Mouse (Mus musculus) myocyte (in vitro differentiated cells): ENCODE results near the gene Ilvbl. TPM values are rescaled to one million over a fixed set of nuclear protein-coding genes. Genes with fewer than 3 reads are reported as not detected.
"Not testable (repeated sequence)": the region's sequence is repeated elsewhere in the genome, so short reads cannot be mapped to it uniquely, and the experiment has no call there.

Experiments
- H3K27me3 ChIP-seq: one replicate; pipeline ENCODE4 v1.6.1; 2011; ENCODE audit not compliant: control insufficient read depth, insufficient read depth, insufficient read length
- H3K36me3 ChIP-seq: one replicate; pipeline ENCODE4 v1.6.1; 2011; ENCODE audit not compliant: control insufficient read depth, insufficient read depth
- H3K4me2 ChIP-seq: one replicate; pipeline ENCODE4 v1.6.1; 2011; ENCODE audit warnings: low read depth, control low read depth
- H3K4me3 ChIP-seq: one replicate; pipeline ENCODE4 v1.5.1; 2011; ENCODE audit warnings: mild to moderate bottlenecking, control low read depth, moderate library complexity
- H3K79me2 ChIP-seq: one replicate; pipeline ENCODE4 v1.6.1; 2011; ENCODE audit not compliant: control insufficient read depth, insufficient read depth
- H3ac ChIP-seq: one replicate; pipeline ENCODE4 v1.6.1; 2011; ENCODE audit not compliant: control insufficient read depth, insufficient read length
- CEBPB ChIP-seq: IDR thresholded peaks from 2 replicates; pipeline ENCODE4 v1.6.1; 2011; ENCODE audit warnings: mild to moderate bottlenecking, moderate library complexity; ENCODE audit not compliant: poor library complexity, insufficient read depth, severe bottlenecking
- E2F4 ChIP-seq: IDR thresholded peaks from one replicate; pipeline ENCODE4 v1.6.1; 2011; ENCODE audit warnings: mild to moderate bottlenecking, control low read depth, moderate library complexity; ENCODE audit not compliant: insufficient read depth
- MAX ChIP-seq: IDR thresholded peaks from one replicate; pipeline ENCODE4 v1.6.1; 2011; ENCODE audit warnings: low read depth, mild to moderate bottlenecking, control low read depth
- MYOD1 ChIP-seq, 3 experiments: IDR thresholded peaks; one replicate each; pipeline ENCODE4 v1.6.1; 2011; ENCODE audit warnings: control low read depth in 2 of 3, low read depth in 2 of 3, mild to moderate bottlenecking in 2 of 3, moderate library complexity in 1 of 3; ENCODE audit not compliant: insufficient read length in 2 of 3, control insufficient read depth in 1 of 3
- MYOG ChIP-seq, 3 experiments: IDR thresholded peaks; one replicate each; pipeline ENCODE4 v1.6.1; 2011; ENCODE audit warnings: control low read depth in 2 of 3, low read depth in 2 of 3, mild to moderate bottlenecking in 2 of 3; ENCODE audit not compliant: insufficient read length in 2 of 3, control insufficient read depth in 1 of 3, insufficient read depth in 1 of 3
- POLR2A ChIP-seq: IDR thresholded peaks from one replicate; pipeline ENCODE4 v1.6.1; 2011; ENCODE audit warnings: low read depth, mild to moderate bottlenecking, control low read depth, moderate library complexity; ENCODE audit not compliant: insufficient read length
- POLR2AphosphoS2 ChIP-seq: IDR thresholded peaks from one replicate; pipeline ENCODE4 v1.6.1; 2011; ENCODE audit warnings: low read depth, control low read depth; ENCODE audit not compliant: insufficient read length
- REST ChIP-seq: IDR thresholded peaks from one replicate; pipeline ENCODE4 v1.6.1; 2011; ENCODE audit warnings: mild to moderate bottlenecking, control low read depth, moderate library complexity; ENCODE audit not compliant: insufficient read depth, insufficient read length
- SRF ChIP-seq: IDR thresholded peaks from one replicate; pipeline ENCODE4 v1.6.1; 2011; ENCODE audit warnings: low read depth; ENCODE audit not compliant: control insufficient read depth, insufficient read length
- TCF12 ChIP-seq: IDR thresholded peaks from one replicate; pipeline ENCODE4 v1.6.1; 2011; ENCODE audit warnings: mild to moderate bottlenecking, control low read depth; ENCODE audit not compliant: poor library complexity, insufficient read depth, severe bottlenecking
- TCF3 ChIP-seq: IDR thresholded peaks from one replicate; pipeline ENCODE4 v1.6.1; 2011; ENCODE audit warnings: low read depth, control low read depth; ENCODE audit not compliant: insufficient read length
- USF1 ChIP-seq: IDR thresholded peaks from one replicate; pipeline ENCODE4 v1.6.1; 2011; ENCODE audit warnings: low read depth, mild to moderate bottlenecking, control low read depth, moderate library complexity
- polyA plus RNA-seq: library from polyadenylated mRNA; unstranded; fragments of >200 nt; fragmentation: generic; extraction: Trizol; gene quantifications from one replicate; pipeline ENCODE4 v1.2.1, GENCODE M21; 2012; ENCODE audit warnings: missing spikeins

Ilvbl gene
- polyA plus RNA-seq, 1 experiment: 49.6 TPM

GRCm38 (mm10) chr10:78617974-78618373, 43.8 kb downstream of the Ilvbl start, which contains the start of gene Olfr1357:
Gene Olfr1357, minus strand, starts transcription at chr10:78618074.
- TF ChIP-seq E2F4: no peak
- TF ChIP-seq SRF: no peak
- no peak for TF ChIP-seq USF1
- TF ChIP-seq MYOD1 (IDR thresholded peaks at IDR 0.05; ENCODE audit: control insufficient read depth in 1 of 3, insufficient read length in 2 of 3, low read depth in 2 of 3): no peak
- no peak for TF ChIP-seq POLR2A
- no peak for TF ChIP-seq TCF12
- no peak for TF ChIP-seq REST
- no peak for TF ChIP-seq MAX
- no peak for TF ChIP-seq TCF3
- TF ChIP-seq POLR2AphosphoS2: no peak
- no peak for TF ChIP-seq MYOG (IDR thresholded peaks at IDR 0.05; ENCODE audit: control insufficient read depth in 1 of 3, insufficient read depth in 1 of 3, insufficient read length in 2 of 3, low read depth in 2 of 3)
- TF ChIP-seq CEBPB: no peak
- H3K4me3 ChIP-seq: no peak within 1 kb of the TSS

GRCm38 (mm10) chr10:78623143-78623542, 49.0 kb downstream of the Ilvbl start:
- not testable (repeated sequence) for H3K4me2 ChIP-seq, H3K27me3 ChIP-seq, H3ac ChIP-seq, H3K4me3 ChIP-seq, H3K79me2 ChIP-seq, H3K36me3 ChIP-seq

More at GRCm38 (mm10) chr10:78617974-78618373, 43.8 kb downstream of the Ilvbl start, which contains the start of gene Olfr1357:
- no peaks in the 10 kb centered on the region for H3K79me2 ChIP-seq
- no peak within 1 kb of the TSS for H3ac ChIP-seq
- H3K27me3 ChIP-seq: no peaks in the 10 kb centered on the region
- H3K36me3 ChIP-seq: no peaks in the 10 kb centered on the region
- no peak within 1 kb of the TSS for H3K4me2 ChIP-seq

DNA sequence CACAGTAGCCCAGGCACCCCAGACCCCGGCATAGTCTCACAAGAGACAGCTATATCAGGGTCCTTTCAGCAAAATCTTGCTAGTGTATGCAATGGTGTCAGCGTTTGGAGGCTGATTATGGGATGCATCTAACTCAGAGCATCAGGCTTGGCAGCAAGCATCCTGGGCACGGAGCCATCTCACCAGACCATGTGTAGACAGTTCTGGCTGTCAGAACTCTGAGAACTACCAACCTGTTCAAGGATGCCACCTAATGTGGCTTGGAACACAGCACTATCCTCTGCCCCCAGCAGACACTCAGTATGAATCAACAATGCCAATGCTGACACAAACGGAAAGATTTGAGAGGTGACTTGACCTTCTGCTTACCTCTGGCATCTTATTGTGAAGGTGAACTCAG, 56.0 kb downstream of the Ilvbl start:
- Histone ChIP-seq H3K4me2 (no peak overlapping the region), H3ac (no peak overlapping the region), H3K79me2 (no peaks in the 10 kb centered on the region), H3K36me3 (no peaks in the 10 kb centered on the region), H3K4me3 (no peak overlapping the region), H3K27me3 (no peaks in the 10 kb centered on the region)
- TF ChIP-seq REST (no peak), CEBPB (no peak), MYOG (IDR thresholded peaks at IDR 0.05; ENCODE audit: control insufficient read depth in 1 of 3, insufficient read depth in 1 of 3, insufficient read length in 2 of 3, low read depth in 2 of 3) (no peak), SRF (no peak), MYOD1 (IDR thresholded peaks at IDR 0.05; ENCODE audit: control insufficient read depth in 1 of 3, insufficient read length in 2 of 3, low read depth in 2 of 3) (no peak), POLR2AphosphoS2 (no peak), MAX (no peak), TCF12 (no peak)

- no peaks in the 10 kb centered on the region for H3K27me3 ChIP-seq
- H3K79me2 ChIP-seq: no peaks in the 10 kb centered on the region
- H3ac ChIP-seq: no peak overlapping the region
- H3K4me3 ChIP-seq: no peak overlapping the region
- no peak overlapping the region for H3K4me2 ChIP-seq
- TF ChIP-seq MYOG (IDR thresholded peaks at IDR 0.05; ENCODE audit: control insufficient read depth in 1 of 3, insufficient read depth in 1 of 3, insufficient read length in 2 of 3, low read depth in 2 of 3) (no peak), SRF (no peak), POLR2AphosphoS2 (no peak), REST (no peak), TCF12 (no peak), CEBPB (no peak), E2F4 (no peak), MYOD1 (IDR thresholded peaks at IDR 0.05; ENCODE audit: control insufficient read depth in 1 of 3, insufficient read length in 2 of 3, low read depth in 2 of 3) (no peak), TCF3 (no peak), MAX (no peak), USF1 (no peak), POLR2A (no peak)
- no peaks in the 10 kb centered on the region for H3K36me3 ChIP-seq
Measured at GRCm38 (mm10) chr10:78632311-78632710, 58.2 kb downstream of the Ilvbl start.

Other genes starting within 250 kb of the Ilvbl start
- gene Agpat3, start 221.9 kb upstream of the Ilvbl start, polyA plus RNA-seq: 183 TPM
- 180 TPM for gene Rrp1, start 161.3 kb upstream of the Ilvbl start, polyA plus RNA-seq
- gene Cstb, start 148.7 kb upstream of the Ilvbl start, polyA plus RNA-seq: 197 TPM
- gene Pdxk, start 109.4 kb upstream of the Ilvbl start, polyA plus RNA-seq: 5.7 TPM
- gene Olfr1358, start 56.9 kb upstream of the Ilvbl start, polyA plus RNA-seq: not detected
- 32.1 TPM for gene Syde1, start 17.6 kb downstream of the Ilvbl start, polyA plus RNA-seq
- not detected for gene Olfr1357, start 43.7 kb downstream of the Ilvbl start, polyA plus RNA-seq
- gene Casp14, start 143.9 kb downstream of the Ilvbl start, polyA plus RNA-seq: not detected
- gene Ccdc105, start 178.7 kb downstream of the Ilvbl start, polyA plus RNA-seq: not detected
- gene Slc1a6, start 206.2 kb downstream of the Ilvbl start, polyA plus RNA-seq: 0.05 TPM